Mouse (Mus musculus): ENCODE measurements around the gene Hist1h3f.
"Not testable (repeated sequence)": the region's sequence is repeated elsewhere in the genome, so short reads cannot be mapped to it uniquely, and the experiment has no call there.

GRCm38 (mm10) chr13:23544787-23545120, 902 bp downstream of the Hist1h3f start:
- not testable (repeated sequence) for TF ChIP-seq POLR2A (IDR thresholded peaks at IDR 0.05; ENCODE audit: extremely low read depth, insufficient read depth, low read length); CTCF (IDR thresholded peaks at IDR 0.05; ENCODE audit: low read depth, low read length)

Measured in liver, adult 2 months (tissue).